Mouse (Mus musculus): Measurements from ENCODE around the gene Tnr.

DNA sequence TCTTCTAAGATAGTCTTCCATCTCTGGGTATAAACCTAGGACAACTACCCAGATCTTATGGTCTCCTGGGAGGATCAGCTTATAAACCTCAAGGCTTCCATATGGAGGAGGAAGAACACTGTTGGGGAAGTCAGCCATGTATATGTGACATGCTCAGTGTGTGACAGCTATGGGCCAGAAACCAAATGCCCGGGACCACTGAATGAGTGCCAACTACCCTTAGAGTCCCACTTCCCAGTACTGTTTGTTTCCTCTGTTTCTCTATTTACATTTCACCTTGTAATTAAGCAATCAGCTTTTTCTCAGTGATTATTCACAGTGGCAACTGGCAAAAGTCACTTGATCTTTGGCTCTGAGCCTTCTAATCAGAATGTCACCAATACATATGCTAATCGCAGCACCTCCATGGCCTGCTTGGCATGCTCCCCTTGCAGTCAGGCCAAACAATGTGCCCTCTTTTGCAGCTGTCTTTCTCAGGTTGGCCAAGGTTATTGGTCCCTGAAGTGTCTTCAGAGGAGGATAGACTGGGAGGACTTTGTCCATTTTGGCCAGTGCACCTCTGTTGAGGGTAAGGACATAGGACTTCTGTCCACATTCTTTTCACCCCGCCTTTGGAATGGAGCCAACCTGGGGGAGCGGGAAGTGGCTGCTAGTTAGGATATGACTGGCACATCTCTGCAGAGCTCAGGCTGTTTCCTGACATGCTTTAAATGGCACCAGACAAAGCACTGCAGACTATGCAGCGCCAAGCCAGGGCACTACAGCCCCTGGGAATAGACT is 29.7 kb upstream of the Tnr start:
- no peak for TF ChIP-seq POLR2A (IDR thresholded peaks at IDR 0.05; ENCODE audit: low read depth, low read length)
- no peak for TF ChIP-seq CTCF (conservative IDR thresholded peaks at IDR 0.05; ENCODE audit: insufficient read depth, insufficient read length, low read depth, low read length)
